Mouse (Mus musculus): Measurements from ENCODE around the gene Itih5.

The Itih5 gene

DNA sequence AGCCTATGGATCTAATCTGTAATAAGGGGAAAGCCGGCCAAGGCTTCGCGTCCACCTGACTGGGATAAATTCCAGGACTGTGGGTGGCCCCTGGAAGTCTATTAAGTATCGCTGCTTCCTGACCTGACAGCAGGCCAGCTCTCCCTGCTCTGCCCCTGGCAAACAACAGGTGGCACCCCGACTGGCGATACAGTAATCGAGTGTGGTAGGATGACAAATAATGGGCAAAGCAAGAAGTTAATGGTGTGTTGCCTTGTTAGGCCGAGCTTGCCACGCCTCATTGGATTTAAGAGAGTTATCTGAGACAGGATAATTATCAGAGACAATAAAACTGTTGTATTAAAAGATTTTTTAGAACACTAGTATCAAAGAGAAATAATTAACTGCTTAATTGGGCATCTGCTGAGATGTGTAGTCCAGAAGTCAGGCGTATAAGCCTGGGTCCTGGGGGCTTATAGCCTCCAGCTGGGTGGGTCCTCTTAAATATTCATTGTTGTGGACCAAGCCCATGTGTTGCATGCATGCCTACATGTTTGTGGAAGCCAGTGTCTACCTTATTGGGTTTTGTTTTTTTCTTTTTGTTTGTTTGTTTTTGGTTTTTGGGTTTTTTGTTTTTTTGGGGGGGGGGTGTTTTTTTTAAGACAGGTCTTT lies 140.3 kb downstream of the Itih5 start:
- Histone ChIP-seq H3K36me3 (ENCODE audit: insufficient read depth, low read length) (no peaks in the 10 kb centered on the region), H3K9me3 (ENCODE audit: low read length) (no peaks in the 10 kb centered on the region), H3K4me3 (replicated peaks; ENCODE audit: low read length) (no peak overlapping the region), H3K27me3 (ENCODE audit: insufficient read depth, low read length) (peaks cover 29% of the 10 kb centered on the region), H3K4me1 (replicated peaks; ENCODE audit: low read depth, low read length) (peaks cover 12% of the 10 kb centered on the region)
- no peak for TF ChIP-seq CTCF (conservative IDR thresholded peaks at IDR 0.05; ENCODE audit: low read length)
- no peak for TF ChIP-seq NANOG (IDR thresholded peaks at IDR 0.05; ENCODE audit: borderline replicate concordance, low read length)

DNA sequence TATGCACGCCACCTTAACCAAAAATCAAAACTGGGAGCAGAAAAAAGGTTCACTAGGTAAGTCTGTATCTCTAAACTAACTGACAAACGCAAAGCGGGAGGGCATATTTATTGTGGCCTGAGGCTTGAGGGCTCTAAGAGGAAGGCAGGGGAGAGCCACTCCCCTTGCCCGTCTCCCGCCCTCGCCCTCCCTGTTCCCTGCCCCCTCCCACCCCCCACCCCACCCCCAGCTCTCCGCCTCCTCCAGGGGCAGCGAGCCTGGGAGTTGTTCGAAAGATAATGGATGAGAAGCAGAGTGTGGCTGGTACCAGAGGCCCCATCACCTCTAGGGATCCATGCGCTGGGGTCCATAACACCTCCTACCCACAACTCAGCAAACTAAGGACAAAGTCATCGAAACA lies 142.5 kb downstream of the Itih5 start:
- H3K4me1 ChIP-seq (replicated peaks; ENCODE audit: low read depth, low read length): peaks cover 25% of the 10 kb centered on the region
- peaks cover 42% of the 10 kb centered on the region for H3K27me3 ChIP-seq (ENCODE audit: insufficient read depth, low read length)
- no peak for TF ChIP-seq POU5F1 (IDR thresholded peaks at IDR 0.05; ENCODE audit: borderline replicate concordance, low read length)
- TF ChIP-seq NANOG (IDR thresholded peaks at IDR 0.05; ENCODE audit: borderline replicate concordance, low read length): no peak
- no peak for TF ChIP-seq CTCF (conservative IDR thresholded peaks at IDR 0.05; ENCODE audit: low read length)
- no peaks in the 10 kb centered on the region for H3K9me3 ChIP-seq (ENCODE audit: low read length)
- H3K36me3 ChIP-seq (ENCODE audit: insufficient read depth, low read length): no peaks in the 10 kb centered on the region
- H3K4me3 ChIP-seq (replicated peaks; ENCODE audit: low read length): no peak overlapping the region

DNA sequence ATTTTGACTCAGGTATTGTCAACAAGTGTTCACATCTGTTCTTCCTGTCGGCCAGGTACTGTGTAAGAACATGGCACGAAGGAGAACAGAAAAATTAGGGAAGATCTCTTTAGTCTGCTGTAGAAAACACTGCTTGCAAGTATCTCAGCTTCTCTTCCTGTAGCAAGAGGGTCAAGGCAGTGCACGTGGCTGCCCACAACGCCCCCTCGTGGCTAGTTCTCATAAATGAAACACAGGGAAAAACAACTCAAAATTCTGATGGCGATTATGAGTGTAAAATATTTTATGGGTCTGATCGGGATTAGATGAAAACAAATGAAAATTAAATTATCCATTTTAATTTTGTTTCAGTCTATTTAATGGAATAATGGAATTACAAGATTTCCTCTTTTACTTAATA lies 146.9 kb downstream of the Itih5 start:
- Histone ChIP-seq H3K36me3 (ENCODE audit: insufficient read depth, low read length) (no peaks in the 10 kb centered on the region), H3K4me3 (replicated peaks; ENCODE audit: low read length) (no peak overlapping the region), H3K27me3 (ENCODE audit: insufficient read depth, low read length) (peaks cover 47% of the 10 kb centered on the region), H3K9me3 (ENCODE audit: low read length) (no peaks in the 10 kb centered on the region), H3K4me1 (replicated peaks; ENCODE audit: low read depth, low read length) (peaks cover 35% of the 10 kb centered on the region)
- TF ChIP-seq POU5F1 (IDR thresholded peaks at IDR 0.05; ENCODE audit: borderline replicate concordance, low read length): no peak
- no peak for TF ChIP-seq NANOG (IDR thresholded peaks at IDR 0.05; ENCODE audit: borderline replicate concordance, low read length)
- peak; percentile 64 for TF ChIP-seq CTCF (conservative IDR thresholded peaks at IDR 0.05; ENCODE audit: low read length)

DNA sequence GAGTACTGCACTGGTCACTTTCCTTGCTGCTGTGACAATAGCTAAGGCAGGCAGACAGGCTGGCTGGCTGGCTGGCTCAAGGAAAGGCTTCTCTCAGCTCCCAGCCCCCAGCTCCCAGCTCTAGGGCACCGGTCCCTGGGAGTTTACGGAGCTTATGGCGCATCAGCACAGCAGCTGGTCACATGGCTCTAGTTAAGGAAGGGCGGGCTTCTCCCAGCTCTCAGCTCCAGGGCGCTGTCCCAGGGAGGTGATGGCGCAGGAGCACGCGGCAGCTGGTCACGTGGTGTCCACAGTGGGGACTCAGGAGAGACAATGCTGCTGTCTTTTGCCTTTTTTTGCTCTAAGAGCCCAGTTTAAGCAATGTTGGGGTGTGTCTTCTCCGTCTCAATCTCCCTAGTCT lies 147.4 kb downstream of the Itih5 start:
- Histone ChIP-seq H3K27me3 (ENCODE audit: insufficient read depth, low read length) (peaks cover 47% of the 10 kb centered on the region), H3K4me1 (replicated peaks; ENCODE audit: low read depth, low read length) (peaks cover 31% of the 10 kb centered on the region), H3K4me3 (replicated peaks; ENCODE audit: low read length) (peak overlapping the region; percentile 21; the same call in 1 of the 2 replicates), H3K9me3 (ENCODE audit: low read length) (no peaks in the 10 kb centered on the region), H3K36me3 (ENCODE audit: insufficient read depth, low read length) (no peaks in the 10 kb centered on the region)
- TF ChIP-seq CTCF (conservative IDR thresholded peaks at IDR 0.05; ENCODE audit: low read length) (no peak), POU5F1 (IDR thresholded peaks at IDR 0.05; ENCODE audit: borderline replicate concordance, low read length) (no peak), NANOG (IDR thresholded peaks at IDR 0.05; ENCODE audit: borderline replicate concordance, low read length) (no peak)

DNA sequence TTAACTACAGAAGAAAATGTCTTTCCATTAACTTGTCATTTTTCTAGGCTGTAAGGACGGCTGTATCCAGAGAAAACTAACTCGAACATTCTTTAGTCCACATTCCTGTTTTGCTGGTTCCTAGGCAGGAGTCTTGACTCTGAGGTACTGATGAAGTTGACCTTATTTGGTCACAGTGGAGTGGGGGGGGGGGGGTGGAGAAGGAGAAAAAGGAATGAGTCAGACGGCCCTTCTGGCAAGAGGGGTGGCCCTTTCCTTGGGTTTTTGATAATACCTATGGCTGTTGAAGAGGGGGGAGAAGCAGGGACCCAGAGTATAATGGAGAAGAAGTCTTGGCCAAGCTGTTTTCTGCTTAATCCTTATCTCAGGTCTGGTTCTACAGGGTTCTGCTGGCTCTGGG lies 148.0 kb downstream of the Itih5 start:
- peaks cover 30% of the 10 kb centered on the region for H3K4me1 ChIP-seq (replicated peaks; ENCODE audit: low read depth, low read length)
- no peaks in the 10 kb centered on the region for H3K9me3 ChIP-seq (ENCODE audit: low read length)
- no peak overlapping the region for H3K4me3 ChIP-seq (replicated peaks; ENCODE audit: low read length)
- peaks cover 47% of the 10 kb centered on the region for H3K27me3 ChIP-seq (ENCODE audit: insufficient read depth, low read length)
- H3K36me3 ChIP-seq (ENCODE audit: insufficient read depth, low read length): no peaks in the 10 kb centered on the region
- TF ChIP-seq CTCF (conservative IDR thresholded peaks at IDR 0.05; ENCODE audit: low read length) (no peak), POU5F1 (IDR thresholded peaks at IDR 0.05; ENCODE audit: borderline replicate concordance, low read length) (no peak), NANOG (IDR thresholded peaks at IDR 0.05; ENCODE audit: borderline replicate concordance, low read length) (no peak)

DNA sequence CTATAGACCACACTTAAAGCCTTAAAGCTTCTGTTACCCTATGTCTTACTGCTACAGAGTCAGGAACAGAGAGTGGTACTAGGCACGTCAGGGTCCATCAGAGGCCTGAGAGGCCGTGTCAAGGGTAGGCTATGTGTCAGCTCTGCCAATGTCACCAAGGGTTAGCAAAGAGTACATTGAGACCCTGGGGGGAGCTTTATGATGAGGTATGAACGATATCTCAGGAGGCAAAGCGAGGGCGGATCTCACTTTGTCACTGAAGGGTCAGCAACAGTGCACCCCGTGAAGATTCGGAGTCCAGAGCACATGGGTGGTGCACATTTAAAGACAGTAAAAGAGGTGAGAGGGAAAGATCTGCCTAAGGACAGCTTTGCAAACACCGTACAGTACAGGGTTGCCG lies 148.6 kb downstream of the Itih5 start:
- H3K27me3 ChIP-seq (ENCODE audit: insufficient read depth, low read length): peaks cover 49% of the 10 kb centered on the region
- H3K4me1 ChIP-seq (replicated peaks; ENCODE audit: low read depth, low read length): peaks cover 30% of the 10 kb centered on the region
- H3K9me3 ChIP-seq (ENCODE audit: low read length): no peaks in the 10 kb centered on the region
- TF ChIP-seq POU5F1 (IDR thresholded peaks at IDR 0.05; ENCODE audit: borderline replicate concordance, low read length) (no peak), NANOG (IDR thresholded peaks at IDR 0.05; ENCODE audit: borderline replicate concordance, low read length) (no peak), CTCF (conservative IDR thresholded peaks at IDR 0.05; ENCODE audit: low read length) (no peak)
- no peak overlapping the region for H3K4me3 ChIP-seq (replicated peaks; ENCODE audit: low read length)
- H3K36me3 ChIP-seq (ENCODE audit: insufficient read depth, low read length): no peaks in the 10 kb centered on the region

DNA sequence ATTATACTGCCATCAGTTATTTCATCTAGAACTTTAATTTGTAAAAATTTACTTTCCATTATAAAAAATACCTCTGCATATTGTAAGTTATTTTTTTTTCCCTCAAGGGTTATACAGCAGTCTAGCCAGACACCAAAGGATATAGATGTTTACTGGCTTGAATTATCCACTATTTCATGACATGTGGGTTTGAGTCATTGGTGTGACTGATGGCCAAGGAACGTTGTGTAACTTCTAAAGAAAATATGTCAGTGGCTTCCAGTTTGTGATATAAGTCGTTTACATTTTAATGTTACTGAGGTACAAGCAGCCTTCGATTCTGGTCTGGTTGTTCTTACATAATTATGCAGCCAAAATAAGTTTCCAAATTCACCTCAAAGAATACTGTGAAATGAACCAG lies 151.5 kb downstream of the Itih5 start:
- Histone ChIP-seq H3K36me3 (ENCODE audit: insufficient read depth, low read length) (no peaks in the 10 kb centered on the region), H3K4me3 (replicated peaks; ENCODE audit: low read length) (no peak overlapping the region), H3K27me3 (ENCODE audit: insufficient read depth, low read length) (peaks cover 34% of the 10 kb centered on the region), H3K9me3 (ENCODE audit: low read length) (no peaks in the 10 kb centered on the region), H3K4me1 (replicated peaks; ENCODE audit: low read depth, low read length) (peaks cover 30% of the 10 kb centered on the region)
- TF ChIP-seq NANOG (IDR thresholded peaks at IDR 0.05; ENCODE audit: borderline replicate concordance, low read length) (no peak), POU5F1 (IDR thresholded peaks at IDR 0.05; ENCODE audit: borderline replicate concordance, low read length) (no peak), CTCF (conservative IDR thresholded peaks at IDR 0.05; ENCODE audit: low read length) (no peak)
